Mouse (Mus musculus) gastrocnemius, postnatal 25 days (tissue): Measurements from ENCODE around the gene Crebrf. TPM values are rescaled to one million over a fixed set of nuclear protein-coding genes. Genes with fewer than 3 reads are reported as not detected.

Experiments used
- DNase-seq: peaks from one replicate; pipeline ENCODE4 v3.0.0; 2022
- total RNA-seq, 2 experiments: library from RNA; stranded (reverse); gene quantifications; 1 replicate in 1 of 2; 2 replicates in 1 of 2; pipeline ENCODE4 v1.2.3; 2021

Gene Crebrf
- total RNA-seq, 2 experiments from 2014 or later, result 21.7 to 24.0 TPM

DNA sequence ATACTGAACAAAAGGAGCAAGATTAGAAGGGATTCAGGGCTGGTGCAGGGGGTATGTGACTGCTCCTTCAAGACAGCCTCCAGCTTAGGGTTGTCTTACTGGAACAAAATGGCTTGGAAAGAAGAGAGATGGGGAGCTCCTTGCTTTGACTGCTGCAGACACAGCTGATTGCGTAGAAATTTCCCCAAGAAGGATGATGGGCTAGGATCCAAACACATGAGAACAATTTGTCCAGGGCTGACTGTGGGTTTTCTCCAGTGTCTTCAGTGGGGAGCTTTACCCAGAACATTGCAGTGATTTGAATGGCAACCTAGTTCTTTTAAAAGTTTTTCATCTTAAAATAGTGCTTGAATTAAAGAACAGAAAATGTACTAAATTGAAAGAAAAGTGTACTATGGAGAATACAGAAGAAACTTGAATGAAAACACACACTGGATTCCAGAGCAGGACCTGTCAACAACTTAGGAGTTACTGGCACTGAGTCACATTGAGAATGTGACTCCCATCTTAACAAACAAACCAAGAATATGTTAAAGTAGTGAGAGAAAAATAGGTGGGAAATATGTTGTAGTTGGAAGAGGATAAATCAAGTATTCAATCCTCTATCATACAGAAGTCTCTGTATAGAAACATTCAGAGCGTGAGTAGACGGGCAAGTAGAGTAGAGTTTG lies 63.1 kb downstream of the Crebrf start:
- peak; percentile 16 for DNase-seq

DNA sequence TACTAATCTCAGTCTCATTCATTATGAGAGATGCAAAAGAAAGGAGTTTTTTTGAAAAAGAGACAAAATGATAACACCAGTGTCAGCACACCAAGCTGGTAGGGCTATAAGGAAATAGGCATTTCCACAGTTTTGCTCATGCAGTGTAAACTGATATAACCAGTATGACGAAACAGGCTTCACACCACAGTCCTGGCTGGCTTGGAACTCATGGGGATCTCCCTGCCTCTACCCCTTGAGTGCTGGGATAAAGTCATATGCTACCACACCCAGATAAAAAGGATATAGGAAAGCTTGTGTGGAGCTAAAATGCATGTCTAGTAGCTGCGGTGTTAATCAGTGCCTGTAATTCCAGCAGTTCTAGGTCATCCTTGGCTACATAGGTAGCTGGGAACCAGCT lies 64.0 kb downstream of the Crebrf start:
- no peak for DNase-seq

DNA sequence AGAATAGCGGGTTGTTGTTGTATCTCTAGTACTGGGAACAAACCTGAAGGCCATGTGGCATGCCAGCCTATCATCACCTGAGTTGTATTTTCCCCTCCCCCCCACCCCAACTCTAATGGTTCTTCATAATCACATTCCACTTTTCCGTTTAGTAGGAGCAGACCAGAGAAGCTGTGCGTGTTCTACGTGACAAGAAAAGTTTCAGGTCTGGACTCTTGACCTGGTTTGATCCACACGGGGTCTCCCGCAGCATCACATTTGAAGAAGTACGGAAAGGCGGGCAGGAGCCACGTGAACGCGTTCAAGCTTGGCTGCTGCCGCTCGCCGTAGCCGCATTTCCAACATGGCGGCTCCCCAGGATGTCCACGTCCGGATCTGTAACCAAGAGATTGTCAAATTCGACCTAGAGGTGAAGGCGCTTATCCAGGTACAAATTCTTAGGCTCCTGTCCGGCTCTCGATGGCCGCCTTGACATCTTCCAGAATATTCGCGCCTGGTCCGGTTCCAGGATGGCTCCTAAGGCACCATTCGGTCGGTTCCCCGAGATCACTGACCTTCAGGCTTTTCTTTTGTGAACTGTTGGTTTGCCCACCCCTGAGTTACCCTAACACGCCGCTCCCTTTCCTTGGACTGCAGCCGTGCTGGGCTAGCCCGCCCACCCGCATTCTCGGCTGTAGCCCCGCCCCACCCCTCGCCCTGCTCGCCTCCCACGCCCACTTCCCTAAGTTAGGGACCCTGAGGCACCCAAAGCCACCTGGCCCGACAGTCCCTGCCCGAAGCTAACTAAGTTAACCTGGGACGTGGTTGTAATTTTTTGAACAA lies 65.5 kb downstream of the Crebrf start, which contains the start of gene Bnip1:
TSS of gene Bnip1 (plus strand) at position 317 of the 822 bp plus-strand sequence.
- peak; percentile 74 for DNase-seq

DNA sequence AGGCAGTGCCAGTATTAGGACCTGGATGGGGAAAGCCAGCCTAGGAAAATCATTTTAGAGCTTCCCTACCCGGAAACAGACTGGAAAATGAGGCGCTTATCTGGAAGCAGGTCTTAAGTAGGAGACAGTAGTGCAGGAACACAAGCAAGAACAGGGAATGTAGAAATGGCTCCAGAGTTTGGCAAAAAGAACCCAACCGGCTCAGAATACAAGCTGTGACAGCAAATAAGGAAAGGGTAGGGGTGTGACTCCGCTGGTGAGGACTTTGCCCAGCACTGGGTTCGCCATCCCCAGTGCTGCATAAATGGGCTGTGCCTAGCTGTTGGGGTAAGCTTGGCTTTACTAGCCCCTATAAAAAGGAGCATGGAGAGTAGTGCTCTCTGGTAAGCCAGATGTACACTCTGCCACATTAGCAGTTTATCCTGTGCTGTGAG lies 66.2 kb downstream of the Crebrf start:
- DNase-seq, result no peak

DNA sequence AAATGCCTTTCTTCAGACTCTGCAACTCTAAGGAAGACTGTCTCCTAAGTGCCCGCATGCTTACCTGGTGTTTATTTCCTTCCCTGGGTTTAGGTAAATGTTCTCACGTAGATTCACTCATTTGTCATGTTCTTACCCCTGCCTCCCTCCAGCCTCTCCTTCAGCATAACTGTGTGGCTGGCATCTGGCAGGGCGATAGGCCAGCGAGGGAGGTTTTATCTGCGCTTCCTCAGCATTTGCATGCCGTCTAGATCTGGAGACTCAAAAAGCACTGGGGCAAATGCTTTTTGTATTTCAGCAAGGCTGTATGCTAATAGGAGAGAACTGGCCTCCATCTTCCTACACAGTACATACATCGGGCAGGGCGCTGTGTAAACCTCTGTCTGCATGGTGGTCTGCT lies 69.1 kb downstream of the Crebrf start:
- no peak for DNase-seq

GRCm38 (mm10) chr17:26786586-26786985 lies 71.1 kb downstream of the Crebrf start:
- DNase-seq, result no peak

GRCm38 (mm10) chr17:26788986-26789385 lies 73.5 kb downstream of the Crebrf start:
- no peak for DNase-seq

GRCm38 (mm10) chr17:26789460-26790268 lies 74.2 kb downstream of the Crebrf start:
- no peak for DNase-seq

GRCm38 (mm10) chr17:26790269-26791214 lies 75.1 kb downstream of the Crebrf start:
- no peak for DNase-seq

- DNase-seq, result no peak
Observed at GRCm38 (mm10) chr17:26791580-26791979, 76.1 kb downstream of the Crebrf start.

- DNase-seq, result peak; percentile 76
Observed at GRCm38 (mm10) chr17:26792096-26792495, 76.6 kb downstream of the Crebrf start.

GRCm38 (mm10) chr17:26793068-26793765 lies 77.8 kb downstream of the Crebrf start:
- DNase-seq, result no peak

- peak; percentile 22 for DNase-seq
Observed at GRCm38 (mm10) chr17:26794744-26795143, 79.3 kb downstream of the Crebrf start.

GRCm38 (mm10) chr17:26795386-26795785 lies 79.9 kb downstream of the Crebrf start:
- DNase-seq, result no peak

DNA sequence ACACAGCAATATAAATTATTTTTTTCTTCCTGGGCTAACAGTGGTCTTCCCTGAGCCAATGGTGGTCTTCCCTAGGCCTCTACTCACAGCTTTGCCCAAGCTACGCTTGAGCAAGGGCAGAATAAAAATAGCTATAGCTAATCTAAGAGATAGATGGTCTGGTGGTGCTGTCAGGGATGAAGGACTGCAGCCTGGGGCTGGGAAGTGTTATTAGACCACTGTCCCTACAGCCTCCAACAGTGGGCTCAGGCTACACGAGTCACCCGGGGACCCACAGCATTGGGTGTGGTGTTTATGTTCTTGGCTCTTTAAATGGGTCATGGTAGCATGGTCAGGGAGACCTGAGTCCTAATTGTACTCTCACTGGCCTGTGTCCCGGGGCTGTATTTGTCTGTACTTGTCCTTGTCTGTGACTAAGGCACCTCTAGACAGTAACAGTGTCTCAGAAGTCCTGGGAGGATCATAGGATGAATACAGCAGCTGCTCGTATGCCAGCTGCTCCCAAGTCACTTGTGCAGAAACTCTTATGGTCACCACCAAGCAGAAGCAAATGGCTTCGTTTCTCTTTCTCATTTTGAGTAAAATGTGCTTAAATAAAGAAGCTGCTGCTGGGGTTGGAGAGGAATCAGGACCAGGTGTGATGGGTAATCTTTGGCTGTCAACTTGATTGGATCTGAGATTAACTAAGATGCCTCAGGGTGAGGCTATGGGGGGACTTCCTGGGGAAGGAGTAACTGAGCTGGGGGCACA lies 82.1 kb downstream of the Crebrf start:
- no peak for DNase-seq

GRCm38 (mm10) chr17:26802886-26803285 lies 87.4 kb downstream of the Crebrf start:
- DNase-seq, result no peak

DNA sequence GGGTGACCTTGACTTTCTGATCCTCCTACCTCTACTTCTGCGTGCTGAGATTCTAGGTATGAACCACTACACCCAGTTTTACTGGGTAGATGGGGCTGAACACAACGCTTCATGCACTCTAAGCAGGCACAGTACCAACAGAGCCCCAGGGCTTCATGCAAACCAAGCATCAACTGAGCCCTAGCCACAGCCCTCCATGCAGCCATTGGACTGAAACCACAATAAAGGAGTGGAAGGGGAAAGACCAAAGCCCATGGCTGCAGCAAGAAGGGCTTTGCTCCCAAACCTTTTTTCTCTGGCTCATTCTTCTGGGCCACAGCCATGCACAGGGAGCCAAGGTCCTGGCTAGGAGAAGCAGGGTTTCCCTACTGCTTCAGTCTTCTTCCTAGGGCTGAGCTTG lies 97.2 kb downstream of the Crebrf start:
- DNase-seq, result no peak

DNA sequence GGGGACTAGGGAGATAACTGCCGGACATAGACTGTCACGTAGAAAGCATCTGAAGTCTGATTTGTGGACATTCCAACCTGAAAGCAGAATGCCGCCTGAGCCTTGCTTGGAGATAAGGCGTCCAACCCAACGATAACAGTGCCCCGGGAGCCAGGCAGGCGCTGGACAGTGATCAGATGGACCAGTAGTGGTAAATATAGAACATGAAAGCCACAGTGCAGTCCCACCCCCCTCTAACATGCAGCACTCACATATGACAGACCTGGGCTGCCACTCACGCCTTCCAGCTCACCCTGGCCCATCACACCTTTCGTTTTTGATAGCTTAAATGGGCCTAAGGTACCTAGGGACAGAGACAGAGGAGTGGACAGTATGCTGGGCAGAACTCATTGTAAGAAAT lies 98.0 kb downstream of the Crebrf start:
- no peak for DNase-seq

DNA sequence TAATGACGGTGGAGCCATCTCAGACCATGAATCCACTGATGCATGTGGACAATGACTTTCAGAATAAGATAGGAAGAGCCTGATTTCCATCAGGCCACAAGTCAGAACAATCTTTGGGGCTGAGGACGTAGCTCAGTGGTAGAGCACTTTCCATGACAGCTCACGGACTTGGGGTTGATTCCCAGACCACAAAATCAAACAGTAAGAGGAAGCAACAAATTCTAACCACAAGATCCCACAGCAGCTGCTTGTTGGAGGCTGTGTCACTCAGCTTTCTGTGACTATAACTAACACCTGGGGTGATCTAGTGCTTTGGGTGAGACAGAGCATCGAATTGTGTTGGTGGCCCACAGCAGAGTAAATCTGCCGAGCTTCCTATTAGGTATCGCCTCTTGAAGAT lies 101.4 kb downstream of the Crebrf start:
- no peak for DNase-seq

GRCm38 (mm10) chr17:26817776-26818175 lies 102.3 kb downstream of the Crebrf start:
- DNase-seq, result no peak
